Mouse (Mus musculus) neural tube, embryonic 13.5 days (tissue): ENCODE measurements around the gene Trak1. TPM values are rescaled to one million over a fixed set of nuclear protein-coding genes. Genes with fewer than 3 reads are reported as not detected.
"Not testable (repeated sequence)": the region's sequence is repeated elsewhere in the genome, so short reads cannot be mapped to it uniquely, and the experiment has no call there.

Experiments
- ATAC-seq: fragments of 200-750 bp; cut with Nextera tagmentation; 2 replicates; pipeline ENCODE4 v1.8.0; 2017; ENCODE audit warnings: low read depth, mild to moderate bottlenecking, moderate TSS enrichment, moderate library complexity
- H3K27ac ChIP-seq: fragments of 300-500 bp; sonication (generic); replicated peaks from 2 replicates; pipeline ENCODE4 v1.5.1; 2015; ENCODE audit warnings: moderate library complexity, mild to moderate bottlenecking, inconsistent platforms
- H3K27me3 ChIP-seq: fragments of 300-500 bp; sonication (generic); 2 replicates; pipeline ENCODE4 v1.6.1; 2015; ENCODE audit warnings: mild to moderate bottlenecking, inconsistent platforms
- H3K36me3 ChIP-seq: fragments of 300-500 bp; sonication (generic); 2 replicates; pipeline ENCODE4 v1.6.1; 2015; ENCODE audit warnings: mild to moderate bottlenecking, inconsistent platforms
- H3K4me1 ChIP-seq: fragments of 300-500 bp; sonication (generic); replicated peaks from 2 replicates; pipeline ENCODE4 v1.6.1; 2015; ENCODE audit warnings: inconsistent platforms
- H3K4me2 ChIP-seq: fragments of 300-500 bp; sonication (generic); 2 replicates; pipeline ENCODE4 v1.6.1; 2015; ENCODE audit warnings: inconsistent platforms, mild to moderate bottlenecking, moderate library complexity
- H3K4me3 ChIP-seq: fragments of 300-500 bp; sonication (generic); 2 replicates; pipeline ENCODE4 v1.5.1; 2015; ENCODE audit warnings: mild to moderate bottlenecking, inconsistent platforms
- H3K9ac ChIP-seq: fragments of 300-500 bp; sonication (generic); 2 replicates; pipeline ENCODE4 v1.6.1; 2015; ENCODE audit warnings: moderate library complexity, mild to moderate bottlenecking, inconsistent platforms
- H3K9me3 ChIP-seq: fragments of 300-500 bp; sonication (generic); 2 replicates; pipeline ENCODE4 v1.6.1; 2016; ENCODE audit warnings: inconsistent platforms
- WGBS: fragments of 180-500 bp; shearing (Covaris S2); methylation state at CpG from one replicate; pipeline ENCODE4 v1.1.7; 2015; 5-methylcytosine and 5-hydroxymethylcytosine counted together
- polyA plus RNA-seq: library from polyadenylated mRNA; unstranded; fragments of >200 nt; fragmentation: Nextera tagmentation; extraction: Ambion mirVana; gene quantifications from 2 replicates; pipeline ENCODE4 v1.2.1, GENCODE M21; 2015

The Trak1 gene
- polyA plus RNA-seq, 1 experiment from 2014 or later, result 44.3 TPM

DNA sequence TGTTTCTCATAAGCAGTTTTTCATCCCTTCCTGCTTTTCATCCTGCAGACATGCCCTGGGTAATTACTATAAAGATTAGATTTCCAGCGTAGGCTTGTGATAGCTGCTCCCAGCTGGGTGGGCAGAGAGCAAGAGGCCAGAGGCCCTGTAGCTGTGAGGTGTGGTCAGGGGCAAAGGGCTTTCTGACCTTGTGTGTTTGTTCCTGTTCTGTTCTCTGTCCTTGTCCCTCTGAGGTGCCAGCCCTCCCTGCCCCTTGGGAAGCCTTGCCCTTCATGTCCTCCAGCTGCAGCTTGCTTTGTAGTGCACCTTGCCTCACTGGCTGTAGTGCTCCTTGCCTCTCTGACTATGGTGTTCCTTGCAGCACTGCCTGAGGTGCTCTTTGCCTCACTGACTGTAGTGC lies 139.2 kb downstream of the Trak1 start:
- H3K27me3 ChIP-seq, result no peaks in the 10 kb centered on the region
- no peak overlapping the region for H3K4me3 ChIP-seq
- WGBS, result 73% methylated on average over 1 of the region's 1 CpGs
- no peak overlapping the region for H3K27ac ChIP-seq
- H3K9me3 ChIP-seq, result no peaks in the 10 kb centered on the region
- 0 out of 2 replicates have a peak overlapping the region, but pooled peaks have one; percentile 3 for H3K9ac ChIP-seq
- no peak for ATAC-seq
- H3K4me2 ChIP-seq, result no peak overlapping the region
- peaks cover 22% of the 10 kb centered on the region for H3K36me3 ChIP-seq
- no peaks in the 10 kb centered on the region for H3K4me1 ChIP-seq

DNA sequence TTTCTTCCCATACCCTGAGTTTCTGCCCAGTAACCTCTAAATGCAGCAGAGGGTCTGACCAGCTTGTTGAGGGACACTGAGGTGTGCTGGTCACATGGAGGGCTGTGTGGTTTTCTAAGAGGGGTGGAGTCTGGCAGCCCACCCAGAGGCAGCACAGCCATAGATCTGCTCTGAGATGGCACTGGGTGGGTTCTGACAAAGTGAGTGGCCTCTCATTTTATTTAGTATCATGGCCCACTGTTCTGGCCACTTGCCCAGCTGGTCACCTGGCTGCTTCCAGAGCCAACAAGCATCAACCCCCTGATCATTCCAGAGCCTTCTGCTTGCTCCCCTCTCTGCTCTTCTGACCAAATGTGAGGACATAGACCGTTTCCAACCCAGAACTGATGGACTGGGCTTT lies 144.8 kb downstream of the Trak1 start:
- H3K4me3 ChIP-seq, result no peak overlapping the region
- WGBS, result 76% methylated on average over 1 of the region's 1 CpGs
- no peak overlapping the region for H3K27ac ChIP-seq
- peaks cover 66% of the 10 kb centered on the region for H3K36me3 ChIP-seq
- H3K4me1 ChIP-seq, result no peaks in the 10 kb centered on the region
- H3K27me3 ChIP-seq, result no peaks in the 10 kb centered on the region
- no peak overlapping the region for H3K4me2 ChIP-seq
- no peaks in the 10 kb centered on the region for H3K9me3 ChIP-seq
- no peak for ATAC-seq
- no peak overlapping the region for H3K9ac ChIP-seq

DNA sequence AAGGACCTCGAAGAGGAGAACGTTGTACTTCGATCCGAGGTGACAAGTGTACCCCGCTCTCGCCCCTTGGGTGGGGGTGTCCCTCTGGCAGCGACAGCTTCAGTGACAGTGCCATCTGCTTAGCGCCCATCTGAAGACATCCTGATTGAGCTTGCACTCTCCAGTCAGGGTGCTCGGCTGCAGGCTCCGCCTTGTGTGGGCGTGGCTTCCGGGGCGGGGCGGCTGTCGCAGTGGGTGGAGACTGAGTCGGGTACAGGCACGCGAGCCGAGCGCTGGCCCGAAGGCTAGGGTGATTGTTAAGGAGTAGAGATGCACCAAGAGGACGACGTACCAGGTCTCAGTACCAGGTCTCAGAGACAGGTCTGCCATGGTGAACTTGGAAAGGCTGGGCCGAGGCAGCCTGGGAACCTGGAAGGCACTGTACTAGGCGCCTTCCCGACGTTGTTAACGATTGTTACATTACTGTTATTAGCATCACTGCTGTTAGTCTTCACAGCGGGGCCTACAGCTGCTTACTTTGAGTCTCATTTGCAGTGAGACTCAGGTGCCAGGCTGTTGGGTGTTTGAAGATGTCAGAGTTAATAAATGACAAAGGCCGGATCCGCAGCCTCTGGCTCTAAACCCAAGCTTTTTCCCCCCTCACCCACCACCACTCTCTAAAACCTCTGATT lies 146.5 kb downstream of the Trak1 start:
- Histone ChIP-seq H3K27me3 (no peaks in the 10 kb centered on the region), H3K4me2 (no peak overlapping the region), H3K36me3 (peaks cover 83% of the 10 kb centered on the region), H3K27ac (no peak overlapping the region), H3K9me3 (no peaks in the 10 kb centered on the region), H3K4me3 (no peak overlapping the region), H3K4me1 (no peaks in the 10 kb centered on the region), H3K9ac (no peak overlapping the region)
- ATAC-seq, result peak; percentile 24; the same call in 1 of the 2 replicates
- 71% methylated on average over 31 of the region's 31 CpGs for WGBS

DNA sequence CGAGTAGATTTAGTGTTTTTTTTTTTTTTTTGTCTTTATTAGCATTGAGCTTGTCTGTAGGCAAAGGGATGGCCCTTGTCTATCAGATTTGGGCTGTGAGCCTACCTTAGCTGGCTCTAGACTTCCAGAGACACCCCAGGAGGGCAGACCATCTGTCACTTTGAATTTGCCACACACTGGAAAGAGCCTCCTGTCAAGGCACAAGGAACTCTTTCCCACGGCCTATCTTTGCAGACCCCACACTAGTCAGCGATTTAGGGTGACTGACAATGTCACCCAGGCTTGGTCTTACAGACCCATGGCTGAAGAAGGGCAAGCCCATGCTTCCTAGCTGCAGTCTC lies 147.0 kb downstream of the Trak1 start:
- 85% methylated on average over 3 of the region's 3 CpGs for WGBS
- Histone ChIP-seq H3K27ac (no peak overlapping the region), H3K36me3 (peaks cover 88% of the 10 kb centered on the region)

DNA sequence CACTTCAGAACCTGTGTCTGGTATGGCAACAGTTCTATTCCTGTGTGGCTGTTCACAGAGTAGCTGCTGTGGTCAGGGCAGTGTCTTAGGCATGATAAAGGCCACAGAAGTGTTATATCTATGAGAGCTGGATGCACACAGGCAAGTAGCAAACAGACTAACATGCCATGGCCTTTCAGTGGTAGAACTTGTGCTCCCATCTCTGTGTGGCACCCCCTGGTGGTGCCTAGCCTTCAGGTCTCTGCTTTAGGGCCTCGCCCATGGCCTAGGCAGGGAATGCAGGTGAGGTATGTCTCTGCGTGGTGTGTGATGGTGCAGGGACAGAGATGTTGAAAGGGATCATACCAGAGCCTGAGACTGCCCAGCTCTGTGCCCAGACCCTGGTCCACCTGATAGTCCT lies 148.1 kb downstream of the Trak1 start:
- no peaks in the 10 kb centered on the region for H3K9me3 ChIP-seq
- 83% methylated on average over 2 of the region's 2 CpGs for WGBS
- no peak overlapping the region for H3K9ac ChIP-seq
- H3K27me3 ChIP-seq, result no peaks in the 10 kb centered on the region
- H3K27ac ChIP-seq, result no peak overlapping the region; the same call in 1 of the 2 replicates
- no peak overlapping the region for H3K4me2 ChIP-seq
- no peaks in the 10 kb centered on the region for H3K4me1 ChIP-seq
- H3K4me3 ChIP-seq, result no peak overlapping the region
- ATAC-seq, result no peak
- peaks cover 98% of the 10 kb centered on the region for H3K36me3 ChIP-seq

More for the DNA sequence above, 147.0 kb downstream of the Trak1 start:
- no peaks in the 10 kb centered on the region for H3K9me3 ChIP-seq
- H3K4me2 ChIP-seq, result no peak overlapping the region
- no peak overlapping the region for H3K4me3 ChIP-seq
- no peaks in the 10 kb centered on the region for H3K4me1 ChIP-seq
- no peaks in the 10 kb centered on the region for H3K27me3 ChIP-seq
- no peak for ATAC-seq
- no peak overlapping the region for H3K9ac ChIP-seq

DNA sequence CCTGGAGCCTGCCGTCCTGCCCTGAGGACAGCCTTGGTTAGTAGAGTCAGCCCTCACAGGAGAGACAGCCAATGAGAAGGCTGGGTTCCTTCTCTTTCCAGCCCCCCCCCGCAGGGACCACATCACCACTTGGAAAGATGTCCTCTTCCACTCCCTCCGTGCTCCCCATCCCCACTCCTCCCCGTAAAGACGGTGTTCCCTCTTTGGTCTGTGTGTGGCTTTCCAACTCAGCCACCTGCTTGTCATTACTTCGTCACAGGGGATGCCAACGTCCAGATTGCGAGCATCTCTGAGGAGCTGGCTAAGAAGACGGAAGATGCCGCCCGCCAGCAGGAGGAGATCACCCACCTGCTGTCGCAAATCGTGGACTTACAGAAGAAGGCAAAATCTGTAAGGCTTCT lies 149.1 kb downstream of the Trak1 start:
- Histone ChIP-seq H3K9ac (no peak overlapping the region), H3K27me3 (no peaks in the 10 kb centered on the region), H3K4me1 (no peaks in the 10 kb centered on the region), H3K27ac (no peak overlapping the region), H3K4me3 (no peak overlapping the region), H3K9me3 (no peaks in the 10 kb centered on the region), H3K4me2 (no peak overlapping the region), H3K36me3 (peaks cover 99% of the 10 kb centered on the region)
- WGBS, result 92% methylated on average over 13 of the region's 13 CpGs
- no peak for ATAC-seq

DNA sequence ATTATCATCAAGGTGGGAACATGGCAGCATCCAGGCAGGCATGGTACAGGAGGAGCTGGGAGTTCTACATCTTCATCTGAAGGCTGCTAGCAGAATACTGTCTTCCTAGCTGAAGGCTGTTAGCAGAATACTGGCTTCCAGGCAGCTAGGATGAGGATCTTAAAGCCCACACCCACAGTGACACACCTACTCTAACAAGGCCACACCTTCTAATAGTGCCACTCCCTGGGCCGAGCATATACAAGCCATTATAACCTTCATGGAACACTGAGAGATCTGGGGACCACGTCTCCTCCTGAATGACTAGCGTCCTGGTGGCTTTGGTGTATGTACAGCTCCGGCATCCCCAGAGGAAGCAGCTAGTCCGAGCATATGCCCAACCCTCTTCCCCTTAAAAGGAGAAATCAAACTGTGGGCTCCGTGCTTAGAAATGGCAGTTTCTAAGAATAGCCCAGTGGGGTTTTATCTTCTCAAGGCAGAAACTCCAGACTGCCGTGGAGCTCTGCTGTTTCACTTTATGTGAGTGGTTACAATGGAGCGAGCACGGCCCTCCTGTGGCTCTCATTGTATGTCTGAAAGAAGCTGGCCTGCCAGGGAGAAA lies 155.1 kb downstream of the Trak1 start:
- not testable (repeated sequence) for H3K9me3 ChIP-seq, H3K4me2 ChIP-seq, H3K4me1 ChIP-seq, H3K9ac ChIP-seq, H3K27ac ChIP-seq, ATAC-seq, H3K27me3 ChIP-seq, H3K4me3 ChIP-seq
- peaks cover 98% of the 10 kb centered on the region for H3K36me3 ChIP-seq
- 42% methylated on average over 9 of the region's 9 CpGs for WGBS

DNA sequence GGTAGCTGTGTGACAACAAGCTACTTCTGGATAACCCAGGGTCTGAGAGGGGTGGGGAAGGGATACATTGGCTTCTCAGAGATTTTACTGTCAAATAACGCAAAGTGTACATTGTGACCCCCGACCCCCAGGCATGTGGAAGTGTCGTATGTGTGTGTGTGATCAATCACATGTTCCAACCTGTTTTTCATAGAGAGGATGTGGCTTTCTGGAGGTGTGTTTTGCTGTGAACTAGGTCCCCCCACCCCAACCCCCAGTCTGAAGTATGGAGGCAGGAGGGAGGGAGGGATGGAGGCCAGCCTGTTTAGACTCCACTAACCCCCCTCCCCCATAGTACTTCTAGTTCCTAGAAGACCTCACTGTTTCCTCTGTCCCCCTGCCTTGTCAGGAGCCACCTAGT lies 157.6 kb downstream of the Trak1 start:
- ATAC-seq, result no peak
- H3K9ac ChIP-seq, result no peak overlapping the region
- H3K9me3 ChIP-seq, result no peaks in the 10 kb centered on the region
- H3K27ac ChIP-seq, result no peak overlapping the region
- H3K4me3 ChIP-seq, result no peak overlapping the region
- WGBS, result 90% methylated on average over 3 of the region's 3 CpGs
- peaks cover 90% of the 10 kb centered on the region for H3K36me3 ChIP-seq
- no peak overlapping the region for H3K4me2 ChIP-seq
- no peaks in the 10 kb centered on the region for H3K4me1 ChIP-seq
- no peaks in the 10 kb centered on the region for H3K27me3 ChIP-seq

DNA sequence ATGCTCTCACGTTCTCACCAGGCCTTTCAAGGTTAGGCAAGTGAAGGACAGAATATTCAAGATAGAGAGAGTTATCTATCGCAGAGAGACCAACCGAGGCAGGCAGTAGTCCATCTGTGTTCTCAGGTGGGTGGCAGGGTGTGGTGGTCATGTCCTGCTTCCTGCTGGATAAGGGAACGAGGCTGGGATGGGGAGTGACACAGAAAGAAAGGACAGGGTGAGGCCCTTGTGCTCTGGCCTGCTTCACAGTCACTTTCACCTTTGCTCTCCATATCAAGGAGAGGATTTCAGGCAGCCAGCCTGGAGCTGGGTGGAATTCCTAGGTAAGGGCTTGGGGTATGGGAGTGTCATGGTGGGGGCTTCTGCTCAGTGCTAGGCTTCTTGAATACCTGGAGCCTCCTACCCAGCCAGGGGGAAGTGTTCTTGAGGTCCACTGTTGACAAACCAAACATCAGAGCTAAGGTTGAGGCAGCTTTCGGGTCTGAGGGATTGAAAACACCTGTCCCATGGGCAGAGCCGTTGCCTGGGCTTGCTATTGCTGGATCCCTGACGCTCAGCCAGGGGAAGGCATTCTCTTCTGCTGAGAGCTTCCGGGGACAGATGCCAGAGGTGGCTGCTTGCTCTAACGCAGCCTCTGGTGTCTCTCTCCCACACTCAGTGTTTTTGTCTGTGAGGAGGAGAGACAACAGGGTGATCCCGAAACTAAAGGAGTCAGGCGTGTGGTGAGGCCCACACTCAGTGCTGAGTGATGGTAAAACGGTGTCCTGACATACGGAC lies 159.6 kb downstream of the Trak1 start:
- Histone ChIP-seq H3K9me3 (no peaks in the 10 kb centered on the region), H3K36me3 (peaks cover 90% of the 10 kb centered on the region), H3K4me3 (no peak overlapping the region), H3K27ac (no peak overlapping the region), H3K27me3 (no peaks in the 10 kb centered on the region), H3K9ac (no peak overlapping the region), H3K4me1 (no peaks in the 10 kb centered on the region), H3K4me2 (no peak overlapping the region)
- 91% methylated on average over 13 of the region's 13 CpGs for WGBS
- ATAC-seq, result no peak

DNA sequence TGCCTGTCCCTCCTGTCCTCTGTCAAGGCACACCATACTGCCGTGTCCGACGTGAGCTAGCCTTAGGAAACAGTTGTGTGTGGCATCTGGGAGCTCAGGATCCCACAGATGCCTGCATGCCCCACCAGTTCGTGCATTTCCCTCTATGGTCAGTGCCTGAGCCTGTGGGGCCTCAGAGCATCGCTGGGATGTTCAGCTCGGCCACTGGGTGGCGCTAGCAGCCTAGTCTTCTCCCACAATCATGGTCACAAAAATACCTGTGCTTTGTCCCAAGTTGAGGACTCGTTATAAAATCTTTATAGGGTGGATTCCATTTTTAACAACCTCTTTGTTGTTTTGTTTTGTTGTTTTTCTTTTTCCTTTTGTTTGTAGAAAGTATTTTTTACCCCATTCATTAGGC lies 161.2 kb downstream of the Trak1 start:
- 27% methylated on average over 8 of the region's 8 CpGs for WGBS
- H3K4me2 ChIP-seq, result no peak overlapping the region
- no peak overlapping the region for H3K27ac ChIP-seq
- no peaks in the 10 kb centered on the region for H3K4me1 ChIP-seq
- ATAC-seq, result no peak
- H3K9me3 ChIP-seq, result no peaks in the 10 kb centered on the region
- no peak overlapping the region for H3K9ac ChIP-seq
- peaks cover 88% of the 10 kb centered on the region for H3K36me3 ChIP-seq
- H3K4me3 ChIP-seq, result no peak overlapping the region
- H3K27me3 ChIP-seq, result no peaks in the 10 kb centered on the region

DNA sequence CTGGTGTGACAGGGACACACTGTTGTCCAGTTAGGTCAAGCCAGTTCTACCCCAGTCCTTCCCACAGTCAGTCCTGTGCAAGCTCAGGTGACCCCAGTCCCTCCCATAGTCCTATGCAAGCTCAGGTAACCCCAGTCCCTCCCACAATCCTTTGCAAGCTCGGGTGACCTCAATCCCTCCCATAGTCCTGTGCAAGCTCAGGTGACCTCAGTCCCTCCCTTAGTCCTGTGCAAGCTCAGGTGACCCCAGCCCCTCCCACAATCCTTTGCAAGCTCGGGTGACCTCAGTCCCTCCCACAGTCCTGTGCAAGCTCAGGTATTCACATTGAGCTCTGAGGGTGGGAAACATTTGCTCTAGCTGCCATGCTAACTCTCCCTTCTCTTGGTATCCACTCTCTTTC lies 162.6 kb downstream of the Trak1 start:
- Histone ChIP-seq H3K27me3 (no peaks in the 10 kb centered on the region), H3K27ac (no peak overlapping the region), H3K9ac (no peak overlapping the region), H3K4me2 (no peak overlapping the region), H3K9me3 (no peaks in the 10 kb centered on the region), H3K36me3 (peaks cover 85% of the 10 kb centered on the region), H3K4me3 (no peak overlapping the region), H3K4me1 (no peaks in the 10 kb centered on the region)
- ATAC-seq, result no peak
- WGBS, result 90% methylated on average over 2 of the region's 2 CpGs

DNA sequence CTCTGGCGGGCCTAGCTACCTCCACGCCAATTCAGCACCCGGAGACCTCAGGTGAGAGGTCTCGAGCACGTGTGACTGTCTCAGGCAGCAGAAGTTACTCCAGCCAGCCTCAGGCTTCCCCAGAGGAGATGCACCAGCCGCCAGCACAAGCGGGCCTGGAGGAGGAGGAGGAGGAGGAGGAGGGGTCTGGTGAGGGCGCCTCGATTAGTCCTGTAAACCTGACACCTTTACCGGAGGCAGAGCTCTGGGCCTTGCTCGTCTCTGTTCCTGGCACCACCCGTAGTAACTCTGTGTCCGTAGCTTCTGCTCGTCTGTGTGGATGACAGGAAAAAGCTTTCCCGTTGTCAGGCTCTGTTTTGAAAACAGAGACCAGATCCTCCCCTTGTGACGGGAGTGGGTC lies 163.2 kb downstream of the Trak1 start:
- Histone ChIP-seq H3K4me3 (no peak overlapping the region), H3K36me3 (peaks cover 79% of the 10 kb centered on the region), H3K27ac (no peak overlapping the region), H3K9me3 (no peaks in the 10 kb centered on the region), H3K9ac (no peak overlapping the region), H3K4me1 (no peaks in the 10 kb centered on the region), H3K27me3 (no peaks in the 10 kb centered on the region), H3K4me2 (no peak overlapping the region)
- WGBS, result 77% methylated on average over 16 of the region's 16 CpGs
- no peak for ATAC-seq
